Mouse (Mus musculus) CH12.LX (cell line): Measurements from ENCODE around the gene Vav1. TPM values are rescaled to one million over a fixed set of nuclear protein-coding genes. Genes with fewer than 3 reads are reported as not detected.
A peak's percentile ranks its signal among the peaks of the same experiment; 100 is the strongest.

Experiments
- DNase-seq: peaks from one replicate; pipeline ENCODE4 v3.0.0-alpha.2; 2013; ENCODE audit errors: extremely low read depth
- H3K27ac ChIP-seq: 2 replicates; pipeline ENCODE4 v1.5.1; 2012; ENCODE audit warnings: low read depth, mild to moderate bottlenecking, control low read depth, moderate library complexity; ENCODE audit not compliant: insufficient read depth
- H3K27me3 ChIP-seq: replicated peaks from 2 replicates; pipeline ENCODE3; 2012; ENCODE audit warnings: inconsistent platforms
- H3K36me3 ChIP-seq, 2 experiments: replicated peaks in 1 of 2; 2 replicates each; pipeline versions ENCODE3 to v1.6.1; 2012; ENCODE audit warnings: inconsistent platforms in 1 of 2, low read length in 1 of 2, mild to moderate bottlenecking in 1 of 2, mixed read lengths in 1 of 2, moderate library complexity in 1 of 2; ENCODE audit not compliant: control insufficient read depth in 1 of 2, insufficient read depth in 1 of 2
- H3K4me1 ChIP-seq, 2 experiments: 2 replicates each; pipeline ENCODE4 v1.6.1; 2012; ENCODE audit warnings: inconsistent platforms in 1 of 2, moderate library complexity in 1 of 2; ENCODE audit not compliant: insufficient read depth in 2 of 2, control insufficient read depth in 1 of 2
- H3K4me2 ChIP-seq: 2 replicates; pipeline ENCODE4 v1.6.1; 2012; ENCODE audit warnings: low read depth, mild to moderate bottlenecking, control low read depth; ENCODE audit not compliant: poor library complexity, insufficient read depth, severe bottlenecking
- H3K4me3 ChIP-seq, 3 experiments: fragments of 150-350 bp in 1 of 3; sonication (generic) in 1 of 3; replicated peaks in 1 of 3; 2 replicates each; pipeline versions ENCODE3 to v1.5.1; 2011 to 2012; ENCODE audit warnings: low read depth in 2 of 3, low read length in 2 of 3, mild to moderate bottlenecking in 2 of 3, moderate library complexity in 2 of 3, control low read depth in 1 of 3, improper control_type of control experiment in 1 of 3, inconsistent platforms in 1 of 3, mixed read lengths in 1 of 3; ENCODE audit not compliant: poor library complexity in 1 of 3
- H3K79me2 ChIP-seq: replicated peaks from 2 replicates; pipeline ENCODE4 v1.6.1; 2012; ENCODE audit warnings: mild to moderate bottlenecking, moderate library complexity; ENCODE audit not compliant: control insufficient read depth, poor library complexity, insufficient read depth, severe bottlenecking; ENCODE audit errors: extremely low read depth
- H3K9ac ChIP-seq: 2 replicates; pipeline ENCODE4 v1.6.1; 2012; ENCODE audit warnings: low read depth, mild to moderate bottlenecking, control low read depth, moderate library complexity; ENCODE audit not compliant: insufficient read depth
- H3K9me3 ChIP-seq: replicated peaks from 2 replicates; pipeline ENCODE3; 2012; ENCODE audit warnings: low read length, inconsistent platforms, mixed read lengths
- CHD1 ChIP-seq: IDR thresholded peaks from 2 replicates; pipeline ENCODE4 v1.6.1; 2012; ENCODE audit warnings: low read depth, low read length, improper control_type of control experiment, inconsistent platforms
- CHD2 ChIP-seq: IDR thresholded peaks from 2 replicates; pipeline ENCODE4 v1.6.1; 2011; ENCODE audit warnings: low read length, improper control_type of control experiment
- CTCF ChIP-seq, 2 experiments: IDR thresholded peaks in 1 of 2; conservative IDR thresholded peaks in 1 of 2; 2 replicates each; pipeline ENCODE4 v1.5.1; 2011 to 2012; ENCODE audit warnings: low read depth in 2 of 2, low read length in 2 of 2, improper control_type of control experiment in 1 of 2, inconsistent platforms in 1 of 2, mild to moderate bottlenecking in 1 of 2, moderate library complexity in 1 of 2
- E2F4 ChIP-seq: IDR thresholded peaks from 2 replicates; pipeline ENCODE4 v1.6.1; 2011; ENCODE audit warnings: low read depth, low read length, improper control_type of control experiment; ENCODE audit not compliant: insufficient replicate concordance
- ELF1 ChIP-seq: IDR thresholded peaks from 2 replicates; pipeline ENCODE4 v1.6.1; 2014; ENCODE audit warnings: low read depth, mild to moderate bottlenecking, inconsistent platforms, low read length, improper control_type of control experiment
- EP300 ChIP-seq: IDR thresholded peaks from 2 replicates; pipeline ENCODE4 v1.6.1; 2011; ENCODE audit warnings: low read length, improper control_type of control experiment
- ETS1 ChIP-seq: conservative IDR thresholded peaks from 2 replicates; pipeline ENCODE4 v1.6.1; 2012; ENCODE audit warnings: low read depth, mild to moderate bottlenecking, inconsistent platforms, low read length, improper control_type of control experiment, moderate library complexity
- GABPA ChIP-seq: IDR thresholded peaks from 2 replicates; pipeline ENCODE4 v1.6.1; 2012; ENCODE audit warnings: low read depth, low read length, improper control_type of control experiment, inconsistent platforms; ENCODE audit not compliant: insufficient replicate concordance
- HCFC1 ChIP-seq: IDR thresholded peaks from 2 replicates; pipeline ENCODE4 v1.6.1; 2012; ENCODE audit warnings: low read depth, mild to moderate bottlenecking, inconsistent platforms, low read length, improper control_type of control experiment
- IRF4 ChIP-seq: IDR thresholded peaks from 2 replicates; pipeline ENCODE4 v1.6.1; 2014; ENCODE audit warnings: low read depth, mild to moderate bottlenecking, inconsistent platforms, low read length, improper control_type of control experiment
- JUN ChIP-seq: IDR thresholded peaks from 2 replicates; pipeline ENCODE4 v1.6.1; 2011; ENCODE audit warnings: low read depth, mild to moderate bottlenecking, low read length, improper control_type of control experiment, moderate library complexity; ENCODE audit not compliant: insufficient read depth
- JUND ChIP-seq: conservative IDR thresholded peaks from 2 replicates; pipeline ENCODE4 v1.6.1; 2011; ENCODE audit warnings: low read depth, low read length, improper control_type of control experiment
- KAT2A ChIP-seq: IDR thresholded peaks from 2 replicates; pipeline ENCODE4 v1.6.1; 2012; ENCODE audit warnings: low read length, improper control_type of control experiment, inconsistent platforms; ENCODE audit not compliant: insufficient replicate concordance
- MAX ChIP-seq: IDR thresholded peaks from 2 replicates; pipeline ENCODE4 v1.6.1; 2011; ENCODE audit warnings: low read length, improper control_type of control experiment
- MAZ ChIP-seq: IDR thresholded peaks from 2 replicates; pipeline ENCODE4 v1.6.1; 2012; ENCODE audit warnings: low read depth, mild to moderate bottlenecking, inconsistent platforms, low read length, improper control_type of control experiment, moderate library complexity
- MEF2A ChIP-seq: IDR thresholded peaks from 2 replicates; pipeline ENCODE4 v1.6.1; 2014; ENCODE audit warnings: low read depth, mild to moderate bottlenecking, inconsistent platforms, low read length, improper control_type of control experiment, borderline replicate concordance
- MXI1 ChIP-seq: IDR thresholded peaks from 2 replicates; pipeline ENCODE4 v1.6.1; 2011; ENCODE audit warnings: mild to moderate bottlenecking, low read depth, low read length, improper control_type of control experiment
- MYC ChIP-seq: IDR thresholded peaks from 2 replicates; pipeline ENCODE4 v1.6.1; 2011; ENCODE audit warnings: low read depth, mild to moderate bottlenecking, improper control_type of control experiment, low read length
- NELFE ChIP-seq: IDR thresholded peaks from 2 replicates; pipeline ENCODE4 v1.6.1; 2011; ENCODE audit warnings: low read depth, low read length, improper control_type of control experiment
- NRF1 ChIP-seq: IDR thresholded peaks from 2 replicates; pipeline ENCODE4 v1.6.1; 2014; ENCODE audit warnings: low read depth, mild to moderate bottlenecking, inconsistent platforms, low read length, improper control_type of control experiment, moderate library complexity
- PAX5 ChIP-seq: IDR thresholded peaks from 2 replicates; pipeline ENCODE4 v1.6.1; 2012; ENCODE audit warnings: low read length, inconsistent platforms, mixed read lengths
- POLR2A ChIP-seq: IDR thresholded peaks from 2 replicates; pipeline ENCODE4 v1.6.1; 2011; ENCODE audit warnings: low read depth, mild to moderate bottlenecking, improper control_type of control experiment, low read length
- POLR2AphosphoS2 ChIP-seq: IDR thresholded peaks from 2 replicates; pipeline ENCODE4 v1.6.1; 2011; ENCODE audit warnings: low read depth, low read length, improper control_type of control experiment
- RAD21 ChIP-seq: IDR thresholded peaks from 2 replicates; pipeline ENCODE4 v1.6.1; 2011; ENCODE audit warnings: low read depth, mild to moderate bottlenecking, low read length, improper control_type of control experiment, moderate library complexity
- SIN3A ChIP-seq: IDR thresholded peaks from 2 replicates; pipeline ENCODE4 v1.6.1; 2012; ENCODE audit warnings: low read length, improper control_type of control experiment, inconsistent platforms
- TCF12 ChIP-seq: IDR thresholded peaks from 2 replicates; pipeline ENCODE4 v1.6.1; 2014; ENCODE audit warnings: low read depth, mild to moderate bottlenecking, inconsistent platforms, low read length, improper control_type of control experiment
- UBTF ChIP-seq: IDR thresholded peaks from 2 replicates; pipeline ENCODE4 v1.6.1; 2012; ENCODE audit warnings: low read depth, mild to moderate bottlenecking, inconsistent platforms, low read length, improper control_type of control experiment, moderate library complexity
- USF1 ChIP-seq: IDR thresholded peaks from 2 replicates; pipeline ENCODE4 v1.6.1; 2014; ENCODE audit warnings: low read depth, mild to moderate bottlenecking, inconsistent platforms, low read length, improper control_type of control experiment
- USF2 ChIP-seq: conservative IDR thresholded peaks from 2 replicates; pipeline ENCODE4 v1.6.1; 2011; ENCODE audit warnings: low read depth, low read length, improper control_type of control experiment
- ZC3H11A ChIP-seq: IDR thresholded peaks from 2 replicates; pipeline ENCODE4 v1.6.1; 2012; ENCODE audit warnings: low read depth, mild to moderate bottlenecking, inconsistent platforms, low read length, improper control_type of control experiment
- ZKSCAN1 ChIP-seq: IDR thresholded peaks from 2 replicates; pipeline ENCODE4 v1.6.1; 2012; ENCODE audit warnings: low read depth, inconsistent platforms, low read length, improper control_type of control experiment, borderline replicate concordance
- ZMIZ1 ChIP-seq: IDR thresholded peaks from 2 replicates; pipeline ENCODE4 v1.6.1; 2012; ENCODE audit warnings: low read depth, mild to moderate bottlenecking, inconsistent platforms, low read length, improper control_type of control experiment
- ZNF384 ChIP-seq: IDR thresholded peaks from 2 replicates; pipeline ENCODE4 v1.6.1; 2012; ENCODE audit warnings: low read depth, low read length, improper control_type of control experiment, inconsistent platforms
- dilution Hi-C: fragments of 300-500 bp; cut with MboI; formaldehyde crosslinking; loops from 2 replicates; pipeline ENCODE4 v1.14.3; 2020; ENCODE audit warnings: low sequenced_read_pairs; ENCODE audit not compliant: extremely low pct_unique_long_range_greater_than_20kb, extremely low pct_ligation_motif_present
- in situ Hi-C: fragments of 300-500 bp; cut with MboI; formaldehyde crosslinking; loops from 3 replicates; pipeline ENCODE4 v1.14.3; 2019; ENCODE audit warnings: low sequenced_read_pairs, low pct_ligation_motif_present, low pct_unique_long_range_greater_than_20kb, mixed read lengths
- polyA plus RNA-seq: library from polyadenylated mRNA; unstranded; fragments of >175 nt; gene quantifications from 2 replicates; pipeline ENCODE4 v1.2.1, GENCODE M21; 2012; ENCODE audit warnings: low read depth; ENCODE audit not compliant: insufficient read length
- total RNA-seq, 2 experiments: library from RNA; depleted of rRNA; stranded (reverse); fragments of 300-350 nt in 1 of 2; fragments of >200 nt in 1 of 2; gene quantifications; 2 replicates each; pipeline ENCODE4 v1.2.3; 2012 to 2014

Vav1 gene
- total and polyA plus RNA-seq, 3 experiments = 60.3 to 90.9 (median 84.3) TPM

DNA sequence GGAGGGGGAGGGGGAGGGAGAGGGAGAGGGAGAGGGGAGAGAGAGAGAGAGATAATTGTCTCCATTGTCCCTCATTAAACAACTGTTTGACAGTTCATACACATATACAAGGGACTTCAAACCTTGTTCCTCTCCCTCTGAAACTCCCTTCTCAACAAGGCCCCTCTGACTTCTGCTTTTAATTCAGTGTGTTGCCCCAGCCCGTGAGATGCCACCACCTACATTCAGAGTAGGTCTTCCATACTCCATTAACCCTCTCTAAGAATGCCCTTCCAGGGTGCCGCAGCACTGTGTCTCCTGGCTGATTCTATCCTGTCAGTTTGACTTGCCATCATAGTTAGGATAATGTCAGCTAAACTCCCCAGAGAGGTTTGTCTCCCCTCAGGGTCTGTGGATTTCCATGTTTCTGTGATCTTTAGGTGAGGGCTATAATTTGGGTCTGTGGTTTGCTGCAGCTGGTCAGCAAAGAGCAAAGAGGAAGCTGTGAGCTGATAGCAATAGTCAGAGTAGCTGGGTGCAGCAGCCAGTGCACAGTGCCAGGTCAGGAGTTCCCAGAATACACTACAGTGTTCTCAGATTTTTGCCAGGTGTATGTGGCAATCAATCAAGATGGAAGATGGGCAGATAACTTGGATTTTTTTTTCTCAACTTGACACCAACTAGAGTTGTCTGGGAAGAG, 65.3 kb downstream of the Vav1 start (continued):
- TF ChIP-seq POLR2A (no peak), ZNF384 (peak; percentile 28), ZKSCAN1 (no peak), SIN3A (no peak; the same call in 1 of the 2 replicates), MYC (no peak), POLR2AphosphoS2 (no peak), MAX (no peak), USF1 (no peak), MEF2A (peak; percentile 38; the same call in 1 of the 2 replicates), RAD21 (no peak), CTCF (conservative IDR thresholded peaks at IDR 0.05 in 1 of 2, IDR thresholded peaks at IDR 0.05 in 1 of 2; ENCODE audit: low read depth in 2 of 2, low read length in 2 of 2) (no peak), E2F4 (no peak), GABPA (no peak), ZC3H11A (no peak)
- TF ChIP-seq, all 38 proteins: peak for 8

DNA sequence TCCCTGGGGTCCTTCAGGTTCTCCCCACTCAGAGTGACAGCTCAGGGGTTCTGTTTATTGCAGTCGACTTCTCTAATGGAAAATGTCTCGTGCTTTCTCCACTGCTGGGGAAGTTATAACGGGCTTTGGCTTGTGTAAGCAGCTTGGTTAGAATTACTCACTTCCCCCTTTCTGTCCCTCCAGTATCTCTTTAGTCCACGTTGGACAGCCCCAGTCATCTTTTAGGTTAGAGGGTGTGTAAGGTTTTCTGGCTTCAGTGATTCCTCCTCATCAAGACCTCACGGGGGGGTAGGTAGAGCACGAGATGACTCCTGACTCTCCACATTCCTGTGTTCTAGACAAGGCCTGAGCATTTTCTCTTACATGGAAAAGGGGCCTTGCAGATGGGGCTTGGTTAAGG, 68.1 kb downstream of the Vav1 start:
- Histone ChIP-seq H3K4me2 (peak overlapping the region; percentile 58; the same call in 1 of the 2 replicates), H3K27ac (peak overlapping the region; percentile 90), H3K9me3 (peaks cover 9% of the 10 kb centered on the region), H3K9ac (peak overlapping the region; percentile 22), H3K79me2 (no peaks in the 10 kb centered on the region), H3K36me3 (no peaks in the 10 kb centered on the region), H3K27me3 (no peaks in the 10 kb centered on the region), H3K4me1 (peaks cover 31 to 65% of the 10 kb centered on the region in 2 experiments), H3K4me3 (no peak overlapping the region)
- dilution Hi-C loops (no loop called here), in situ Hi-C loops (loop anchor here (25.0 kb wide), 1 partner anchor 260 kb away; the partner anchor contains the start of genes Dennd1c and Tubb4a)
- peak; percentile 96 for DNase-seq
- TF ChIP-seq CHD2 = peak; percentile 80; the same call in 1 of the 2 replicates
- peak; percentile 95 for TF ChIP-seq SIN3A
- TF ChIP-seq ZKSCAN1 = no peak
- no peak for TF ChIP-seq ZC3H11A
- TF ChIP-seq HCFC1 = peak; percentile 45
- TF ChIP-seq ELF1 = peak; percentile 37; the same call in 1 of the 2 replicates
- no peak for TF ChIP-seq USF2
- peak; percentile 75 for TF ChIP-seq MXI1
- TF ChIP-seq ETS1 = peak; percentile 99
- TF ChIP-seq MAZ = peak; percentile 96
- peak; percentile 78 for TF ChIP-seq JUND
- TF ChIP-seq EP300 = peak; percentile 99
- TF ChIP-seq KAT2A = 0 out of 2 replicates have a peak, but pooled peaks have one; percentile 42
- TF ChIP-seq RAD21 = peak; percentile 38
- TF ChIP-seq CTCF (conservative IDR thresholded peaks at IDR 0.05 in 1 of 2, IDR thresholded peaks at IDR 0.05 in 1 of 2; ENCODE audit: low read depth in 2 of 2, low read length in 2 of 2) = peak in 1 of 2 experiments; percentile 29; a peak in 2 of 4 replicates
- TF ChIP-seq JUN = peak; percentile 64
- TF ChIP-seq MEF2A = peak; percentile 97
- TF ChIP-seq NRF1 = no peak
- TF ChIP-seq PAX5 = no peak
- peak; percentile 88 for TF ChIP-seq MAX
- peak; percentile 96 for TF ChIP-seq TCF12
- no peak for TF ChIP-seq POLR2AphosphoS2
- TF ChIP-seq CHD1 = peak; percentile 91; the same call in 1 of the 2 replicates
- TF ChIP-seq POLR2A = 0 out of 2 replicates have a peak, but pooled peaks have one; percentile 8
- no peak for TF ChIP-seq UBTF
- peak; percentile 40; the same call in 1 of the 2 replicates for TF ChIP-seq ZNF384
- peak; percentile 97 for TF ChIP-seq IRF4
- TF ChIP-seq E2F4 = no peak
- peak; percentile 91 for TF ChIP-seq MYC
- TF ChIP-seq ZMIZ1 = 0 out of 2 replicates have a peak, but pooled peaks have one; percentile 32
- TF ChIP-seq NELFE = no peak
